Mouse (Mus musculus): Measurements from ENCODE around the gene Dyx1c1. TPM values are rescaled to one million over a fixed set of nuclear protein-coding genes. Genes with fewer than 3 reads are reported as not detected.

The Dyx1c1 gene
- total and polyA plus RNA-seq, 2 experiments from 2014 or later, result 2.7 to 3.0 TPM

DNA sequence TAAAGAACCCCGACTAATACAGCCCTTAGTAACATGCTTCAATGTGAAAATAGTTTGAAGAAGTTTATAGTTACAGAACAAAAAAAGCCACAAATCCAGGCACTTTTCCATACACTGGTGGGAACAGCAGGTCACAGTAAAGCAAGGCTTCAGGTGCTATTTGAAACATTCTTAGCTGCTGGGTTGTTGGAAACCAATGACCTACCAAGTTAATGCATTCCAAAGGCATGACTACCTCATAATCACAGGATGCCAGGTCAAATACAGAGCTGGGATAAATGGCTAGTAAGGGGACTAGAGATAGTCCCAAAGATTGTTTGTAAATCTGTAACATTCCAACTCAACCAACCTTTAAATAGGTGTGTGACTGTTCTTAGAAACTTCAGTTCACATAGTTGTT lies 16.7 kb downstream of the Dyx1c1 start:
- no peaks in the 10 kb centered on the region for H3K9me3 ChIP-seq (ENCODE audit: low read length)
- no peaks in the 10 kb centered on the region for H3K27me3 ChIP-seq (ENCODE audit: insufficient read depth, low read length)
- H3K4me3 ChIP-seq (ENCODE audit: low read depth, low read length), result no peak overlapping the region
- H3K9ac ChIP-seq (replicated peaks; ENCODE audit: low read length, poor library complexity, severe bottlenecking), result no peak overlapping the region
- H3K4me2 ChIP-seq (ENCODE audit: low read depth, low read length, poor library complexity, severe bottlenecking), result no peak overlapping the region
- TF ChIP-seq CTCF (IDR thresholded peaks at IDR 0.05), result no peak
- ATAC-seq (ENCODE audit: low FRiP score), result no peak
- H3K4me1 ChIP-seq (ENCODE audit: insufficient read depth, low read length), result no peaks in the 10 kb centered on the region
- no peak overlapping the region for H3K27ac ChIP-seq (ENCODE audit: low read depth, low read length)
- H3K36me3 ChIP-seq (ENCODE audit: insufficient read depth, low read length), result no peaks in the 10 kb centered on the region
- 92% methylated on average over 1 of the region's 1 CpGs for WGBS
- DNase-seq (ENCODE audit: low spot score), result no peak

DNA sequence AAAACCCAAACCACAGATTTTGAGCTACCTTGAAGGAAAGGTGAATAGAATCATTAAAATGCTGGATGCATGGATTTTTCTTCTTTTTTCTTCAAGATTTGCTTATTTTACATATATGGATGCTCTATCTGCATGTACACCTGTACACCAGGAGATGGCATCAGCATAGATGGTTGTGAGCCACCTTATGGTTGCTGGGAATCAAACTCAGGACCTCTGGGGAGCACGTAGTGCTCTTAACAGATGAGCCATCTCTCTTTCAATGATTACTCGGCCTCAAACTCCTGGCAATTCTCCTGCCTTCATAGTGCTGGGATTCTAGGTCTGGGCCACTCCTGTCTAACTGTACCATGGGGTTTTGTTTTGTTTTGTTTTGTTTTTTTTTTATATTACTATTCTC lies 24.5 kb downstream of the Dyx1c1 start:
- H3K4me2 ChIP-seq (ENCODE audit: low read depth, low read length, poor library complexity, severe bottlenecking), result no peak overlapping the region
- ATAC-seq (ENCODE audit: low FRiP score) (no peak), DNase-seq (ENCODE audit: low spot score) (no peak)
- no peaks in the 10 kb centered on the region for H3K9me3 ChIP-seq (ENCODE audit: low read length)
- H3K36me3 ChIP-seq (ENCODE audit: insufficient read depth, low read length), result no peaks in the 10 kb centered on the region
- peak; percentile 34 for TF ChIP-seq CTCF (IDR thresholded peaks at IDR 0.05)
- peaks cover 9% of the 10 kb centered on the region; the same call in 1 of the 2 replicates for H3K4me1 ChIP-seq (ENCODE audit: insufficient read depth, low read length)
- H3K27ac ChIP-seq (ENCODE audit: low read depth, low read length), result no peak overlapping the region
- no peak overlapping the region for H3K4me3 ChIP-seq (ENCODE audit: low read depth, low read length)
- H3K9ac ChIP-seq (replicated peaks; ENCODE audit: low read length, poor library complexity, severe bottlenecking), result no peak overlapping the region
- H3K27me3 ChIP-seq (ENCODE audit: insufficient read depth, low read length), result no peaks in the 10 kb centered on the region
- 68% methylated on average over 2 of the region's 2 CpGs for WGBS

DNA sequence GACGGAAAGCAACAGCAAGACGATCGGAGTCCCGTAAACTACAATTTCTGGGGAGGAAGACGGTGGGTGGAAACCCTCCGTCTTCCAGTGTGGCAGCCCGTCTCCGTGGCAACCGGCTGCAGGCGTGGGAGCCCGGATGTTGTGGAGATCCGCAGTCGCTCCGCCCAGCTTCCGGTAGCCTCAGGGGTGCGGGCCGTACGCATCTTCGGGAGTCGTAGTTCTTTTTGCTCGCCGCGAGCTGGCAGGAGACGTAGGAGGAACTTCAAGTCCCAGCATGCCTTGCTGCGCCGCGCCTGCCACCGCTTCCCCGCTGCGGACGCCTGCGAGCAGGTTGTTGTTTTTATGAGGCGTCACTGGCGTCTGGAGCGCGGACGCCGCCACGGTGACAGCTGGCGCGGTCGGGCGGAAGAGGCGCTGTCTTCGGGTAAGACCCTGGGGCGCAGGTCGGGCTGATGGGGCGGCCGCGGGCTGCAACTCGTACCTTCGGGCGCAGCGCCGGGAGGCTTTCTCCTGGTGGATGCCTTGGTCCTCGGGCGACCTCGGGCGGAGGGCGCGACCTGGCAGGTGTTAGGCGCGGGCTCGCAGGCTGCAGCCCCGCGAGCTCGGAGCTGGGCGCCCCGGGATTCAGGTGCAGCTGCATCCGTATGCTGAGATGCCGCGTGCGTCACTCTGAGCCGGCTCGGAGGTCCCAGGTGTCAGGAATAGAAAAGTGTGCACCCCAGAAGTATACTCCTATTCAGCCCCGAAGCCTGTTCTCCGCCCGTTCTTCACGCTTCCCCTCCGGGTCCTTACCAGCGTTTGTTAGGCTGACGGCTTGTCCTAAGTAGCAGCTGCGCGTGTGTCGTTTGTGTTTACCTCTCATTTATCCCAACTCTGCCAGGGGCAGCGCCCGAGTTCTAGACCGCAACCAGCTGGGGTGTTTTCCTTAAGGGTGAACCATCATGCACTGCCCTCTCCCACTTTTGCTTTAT lies 26.9 kb downstream of the Dyx1c1 start, which contains the start of the genes Ccpg1os and Ccpg1:
Ccpg1os (minus strand) TSS at position 133 of the 971 bp plus-strand sequence.
Ccpg1 (plus strand) TSS at position 180 of the 971 bp plus-strand sequence.
- peak within 1 kb of the TSS; percentile 67 for H3K4me3 ChIP-seq (ENCODE audit: low read depth, low read length)
- under 1% methylated on average over 83 of the region's 88 CpGs for WGBS
- ATAC-seq (ENCODE audit: low FRiP score) (peak; percentile 98), DNase-seq (ENCODE audit: low spot score) (peak; percentile 98)
- peak within 1 kb of the TSS; percentile 71 for H3K9ac ChIP-seq (replicated peaks; ENCODE audit: low read length, poor library complexity, severe bottlenecking)
- peak; percentile 46 for TF ChIP-seq CTCF (IDR thresholded peaks at IDR 0.05)
- no peaks in the 10 kb centered on the region for H3K36me3 ChIP-seq (ENCODE audit: insufficient read depth, low read length)
- H3K27ac ChIP-seq (ENCODE audit: low read depth, low read length), result peak within 1 kb of the TSS; percentile 82
- peaks cover 9% of the 10 kb centered on the region; the same call in 1 of the 2 replicates for H3K4me1 ChIP-seq (ENCODE audit: insufficient read depth, low read length)
- H3K4me2 ChIP-seq (ENCODE audit: low read depth, low read length, poor library complexity, severe bottlenecking), result peak within 1 kb of the TSS; percentile 85
- H3K27me3 ChIP-seq (ENCODE audit: insufficient read depth, low read length), result no peaks in the 10 kb centered on the region
- no peaks in the 10 kb centered on the region for H3K9me3 ChIP-seq (ENCODE audit: low read length)

DNA sequence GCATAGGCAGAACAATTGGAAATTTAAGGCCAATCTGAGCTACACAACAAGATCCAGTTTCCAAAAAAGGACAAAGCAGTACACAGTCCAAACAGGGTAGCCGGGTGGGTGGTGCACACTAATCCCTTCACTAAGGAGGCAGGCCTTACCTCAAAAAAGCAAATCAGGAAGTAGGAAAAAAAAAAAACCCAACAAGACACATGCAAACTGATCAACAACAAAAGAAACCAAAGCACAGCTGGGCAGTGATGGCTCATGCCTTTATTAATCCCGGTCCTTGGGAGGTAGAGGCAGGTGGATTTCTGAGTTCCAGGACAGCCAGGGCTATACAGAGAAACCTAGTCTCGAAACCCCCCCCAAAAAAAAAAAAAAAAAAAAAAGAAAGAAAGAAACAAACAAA lies 29.1 kb downstream of the Dyx1c1 start:
- no peak for DNase-seq (ENCODE audit: low spot score)
- no peaks in the 10 kb centered on the region for H3K27me3 ChIP-seq (ENCODE audit: insufficient read depth, low read length)
- no peak for TF ChIP-seq CTCF (IDR thresholded peaks at IDR 0.05)
- H3K4me1 ChIP-seq (ENCODE audit: insufficient read depth, low read length), result peaks cover 9% of the 10 kb centered on the region; the same call in 1 of the 2 replicates
- WGBS, result 52% methylated on average over 3 of the region's 3 CpGs
- H3K27ac ChIP-seq (ENCODE audit: low read depth, low read length), result no peak overlapping the region
- H3K36me3 ChIP-seq (ENCODE audit: insufficient read depth, low read length), result no peaks in the 10 kb centered on the region
- no peak for ATAC-seq (ENCODE audit: low FRiP score)
- H3K9me3 ChIP-seq (ENCODE audit: low read length), result no peaks in the 10 kb centered on the region
- H3K4me3 ChIP-seq (ENCODE audit: low read depth, low read length), result no peak overlapping the region
- no peak overlapping the region for H3K9ac ChIP-seq (replicated peaks; ENCODE audit: low read length, poor library complexity, severe bottlenecking)
- no peak overlapping the region for H3K4me2 ChIP-seq (ENCODE audit: low read depth, low read length, poor library complexity, severe bottlenecking)

DNA sequence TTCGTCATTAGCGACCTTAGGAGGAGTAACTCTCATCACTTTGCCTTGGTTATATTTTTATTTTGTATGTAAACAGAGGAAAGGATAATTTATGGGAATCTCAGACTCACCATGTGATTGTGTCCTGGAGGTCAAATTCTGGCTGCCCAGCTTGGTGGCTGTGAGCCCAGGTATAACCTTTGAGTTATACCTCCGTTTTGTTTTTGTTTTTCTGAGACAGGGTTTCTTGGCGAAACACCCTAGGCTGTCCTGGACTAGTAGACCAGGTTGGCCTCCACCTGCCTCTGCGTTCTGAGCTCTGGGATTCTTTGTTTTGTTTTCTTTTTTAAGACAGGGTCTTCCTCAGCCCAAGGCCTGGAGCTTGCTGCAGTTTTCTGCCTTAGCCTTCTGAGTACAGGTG lies 30.1 kb downstream of the Dyx1c1 start:
- no peak overlapping the region for H3K4me3 ChIP-seq (ENCODE audit: low read depth, low read length)
- 84% methylated on average over 5 of the region's 5 CpGs for WGBS
- H3K4me2 ChIP-seq (ENCODE audit: low read depth, low read length, poor library complexity, severe bottlenecking), result no peak overlapping the region
- H3K27me3 ChIP-seq (ENCODE audit: insufficient read depth, low read length), result no peaks in the 10 kb centered on the region
- no peak for TF ChIP-seq CTCF (IDR thresholded peaks at IDR 0.05)
- peaks cover 9% of the 10 kb centered on the region; the same call in 1 of the 2 replicates for H3K4me1 ChIP-seq (ENCODE audit: insufficient read depth, low read length)
- no peak for DNase-seq (ENCODE audit: low spot score)
- no peaks in the 10 kb centered on the region for H3K9me3 ChIP-seq (ENCODE audit: low read length)
- no peak overlapping the region for H3K27ac ChIP-seq (ENCODE audit: low read depth, low read length)
- no peaks in the 10 kb centered on the region for H3K36me3 ChIP-seq (ENCODE audit: insufficient read depth, low read length)
- no peak for ATAC-seq (ENCODE audit: low FRiP score)
- no peak overlapping the region for H3K9ac ChIP-seq (replicated peaks; ENCODE audit: low read length, poor library complexity, severe bottlenecking)

DNA sequence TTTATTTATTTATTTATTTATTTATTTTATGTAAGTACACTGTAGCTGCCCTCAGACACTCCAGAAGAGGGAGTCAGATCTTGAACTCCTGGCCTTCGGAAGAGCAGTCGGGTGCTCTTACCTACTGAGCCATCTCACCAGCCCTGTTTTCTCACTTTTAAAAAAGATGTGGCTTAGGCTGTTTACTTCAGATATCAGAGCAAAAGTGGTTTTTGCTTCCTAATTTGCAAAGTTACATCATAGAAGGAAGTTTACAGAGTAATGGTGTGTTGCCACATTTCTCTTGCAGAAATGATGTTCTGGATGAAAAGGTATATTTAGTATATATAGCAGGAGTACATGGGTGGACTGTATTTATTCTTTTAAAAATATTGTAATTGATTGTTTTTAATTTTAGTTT lies 32.8 kb downstream of the Dyx1c1 start:
- H3K4me3 ChIP-seq (ENCODE audit: low read depth, low read length), result no peak overlapping the region
- no peak overlapping the region for H3K27ac ChIP-seq (ENCODE audit: low read depth, low read length)
- H3K9me3 ChIP-seq (ENCODE audit: low read length), result no peaks in the 10 kb centered on the region
- H3K9ac ChIP-seq (replicated peaks; ENCODE audit: low read length, poor library complexity, severe bottlenecking), result no peak overlapping the region
- no peaks in the 10 kb centered on the region for H3K27me3 ChIP-seq (ENCODE audit: insufficient read depth, low read length)
- 97% methylated on average over 2 of the region's 2 CpGs for WGBS
- TF ChIP-seq CTCF (IDR thresholded peaks at IDR 0.05), result no peak
- DNase-seq (ENCODE audit: low spot score) (no peak), ATAC-seq (ENCODE audit: low FRiP score) (no peak)
- no peaks in the 10 kb centered on the region for H3K36me3 ChIP-seq (ENCODE audit: insufficient read depth, low read length)
- H3K4me2 ChIP-seq (ENCODE audit: low read depth, low read length, poor library complexity, severe bottlenecking), result no peak overlapping the region
- H3K4me1 ChIP-seq (ENCODE audit: insufficient read depth, low read length), result peaks cover 2% of the 10 kb centered on the region; the same call in 1 of the 2 replicates

Data from midbrain, postnatal 0 days (tissue).